Mouse (Mus musculus) olfactory bulb, adult 2 months (tissue): Measurements from ENCODE around the gene Hist1h3g.
"Not testable (repeated sequence)": the region's sequence is repeated elsewhere in the genome, so short reads cannot be mapped to it uniquely, and the experiment has no call there.

Experiments used
- CTCF ChIP-seq: fragments of 200-500 bp; IDR thresholded peaks from 2 replicates; pipeline ENCODE4 v1.5.1; 2012; ENCODE audit warnings: low read depth, mild to moderate bottlenecking, low read length, moderate library complexity; ENCODE audit not compliant: insufficient read depth
- POLR2A ChIP-seq: fragments of 200-500 bp; IDR thresholded peaks from 2 replicates; pipeline ENCODE4 v1.6.1; 2012; ENCODE audit warnings: mild to moderate bottlenecking, low read depth, low read length, moderate library complexity; ENCODE audit not compliant: insufficient read depth

GRCm38 (mm10) chr13:23544787-23545120 is 9.5 kb downstream of the Hist1h3g start:
- TF ChIP-seq CTCF, POLR2A: not testable (repeated sequence)
